Mouse (Mus musculus) G1E (cell line): ENCODE results near the gene Psmb9. TPM values are rescaled to one million over a fixed set of nuclear protein-coding genes. Genes with fewer than 3 reads are reported as not detected.

ENCODE experiments used
- ATAC-seq: 2 replicates; pipeline ENCODE4 v1.8.0; 2016; ENCODE audit warnings: mild to moderate bottlenecking; ENCODE audit not compliant: insufficient number of reproducible peaks, poor library complexity, low FRiP score, severe bottlenecking; ENCODE audit errors: extremely low read depth
- DNase-seq: peaks from one replicate; pipeline ENCODE4 v3.0.0; 2012; ENCODE audit warnings: low spot score
- H3K27me3 ChIP-seq: 2 replicates; pipeline ENCODE4 v1.6.1; 2012; ENCODE audit warnings: mild to moderate bottlenecking, low read length, inconsistent platforms; ENCODE audit not compliant: insufficient read depth
- H3K36me3 ChIP-seq: replicated peaks from 2 replicates; pipeline ENCODE3; 2012; ENCODE audit warnings: mild to moderate bottlenecking, inconsistent platforms
- H3K4me1 ChIP-seq: 2 replicates; pipeline ENCODE4 v1.6.1; 2012; ENCODE audit warnings: low read depth, low read length, inconsistent platforms, mixed read lengths; ENCODE audit not compliant: insufficient read depth
- H3K4me3 ChIP-seq: 2 replicates; pipeline ENCODE4 v1.5.1; 2012; ENCODE audit warnings: low read depth, mild to moderate bottlenecking, inconsistent platforms, low read length, moderate library complexity, mixed read lengths
- H3K9me3 ChIP-seq: replicated peaks from 2 replicates; pipeline ENCODE4 v1.6.1; 2012; ENCODE audit warnings: inconsistent platforms
- CTCF ChIP-seq: IDR thresholded peaks from 2 replicates; pipeline ENCODE4 v1.5.1; 2012; ENCODE audit warnings: low read depth, low read length, inconsistent platforms, mixed read lengths
- GATA1 ChIP-seq: IDR thresholded peaks from 2 replicates; pipeline ENCODE4 v1.6.1; 2012; ENCODE audit warnings: borderline replicate concordance, low read length, inconsistent platforms, mixed read lengths
- GATA2 ChIP-seq: IDR thresholded peaks from 2 replicates; pipeline ENCODE4 v1.6.1; 2012; ENCODE audit warnings: low read depth, low read length, inconsistent platforms, borderline replicate concordance
- POLR2AphosphoS5 ChIP-seq: IDR thresholded peaks from 2 replicates; pipeline ENCODE4 v1.6.1; 2012; ENCODE audit warnings: low read depth, low read length, inconsistent platforms; ENCODE audit not compliant: insufficient replicate concordance
- TAL1 ChIP-seq: conservative IDR thresholded peaks from 2 replicates; pipeline ENCODE4 v1.6.1; 2012; ENCODE audit warnings: low read depth, low read length, inconsistent platforms, mixed read lengths
- polyA plus RNA-seq: library from polyadenylated mRNA; stranded (reverse); fragments of >175 nt; gene quantifications from 2 replicates; pipeline ENCODE4 v1.2.3, GENCODE M21; 2012
- total RNA-seq, 2 experiments: library from RNA; stranded (forward) in 1 of 2; stranded (reverse) in 1 of 2; fragments of 200-1000 nt in 1 of 2; fragments of >200 nt in 1 of 2; fragmentation: Nextera tagmentation in 1 of 2; gene quantifications; 2 replicates each; pipeline ENCODE4 v1.2.3; 2014 to 2017

Gene Psmb9
- total and polyA plus RNA-seq, 3 experiments = 1.9 to 3.7 TPM; not detected in 1

GRCm38 (mm10) chr17:34207866-34208265 is 20.3 kb upstream of the Psmb9 start:
- peaks cover 3% of the 10 kb centered on the region for H3K9me3 ChIP-seq
- no peak for DNase-seq
- no peak overlapping the region for H3K4me3 ChIP-seq
- H3K36me3 ChIP-seq = peaks cover 55% of the 10 kb centered on the region
- ATAC-seq = no peak
- H3K4me1 ChIP-seq = peaks cover 73% of the 10 kb centered on the region
- TF ChIP-seq POLR2AphosphoS5 (no peak), CTCF (no peak), GATA2 (no peak), GATA1 (no peak), TAL1 (no peak)
- peaks cover 2% of the 10 kb centered on the region; the same call in 1 of the 2 replicates for H3K27me3 ChIP-seq

- no peak for TF ChIP-seq POLR2AphosphoS5
- no peak for TF ChIP-seq CTCF
- no peak for TF ChIP-seq GATA2
- no peak for TF ChIP-seq TAL1
- TF ChIP-seq GATA1 = no peak
- Histone ChIP-seq H3K4me3 (no peak overlapping the region), H3K9me3 (peaks cover 3% of the 10 kb centered on the region), H3K27me3 (peaks cover 5% of the 10 kb centered on the region; the same call in 1 of the 2 replicates), H3K4me1 (peaks cover 73% of the 10 kb centered on the region), H3K36me3 (peaks cover 52% of the 10 kb centered on the region)
- DNase-seq = no peak
- ATAC-seq = no peak
These were observed 19.9 kb upstream of the Psmb9 start for GRCm38 (mm10) chr17:34207456-34207855.

- Histone ChIP-seq H3K4me1 (peaks cover 71% of the 10 kb centered on the region), H3K36me3 (peaks cover 45% of the 10 kb centered on the region), H3K9me3 (peaks cover 3% of the 10 kb centered on the region), H3K27me3 (peaks cover 5% of the 10 kb centered on the region; the same call in 1 of the 2 replicates), H3K4me3 (no peak overlapping the region)
- no peak for DNase-seq
- no peak for ATAC-seq
- no peak for TF ChIP-seq TAL1
- TF ChIP-seq GATA2 = no peak
- no peak for TF ChIP-seq CTCF
- no peak for TF ChIP-seq POLR2AphosphoS5
- no peak for TF ChIP-seq GATA1
These were observed 19.2 kb upstream of the Psmb9 start for GRCm38 (mm10) chr17:34206731-34207130.

- peaks cover 70% of the 10 kb centered on the region for H3K4me1 ChIP-seq
- H3K27me3 ChIP-seq = peaks cover 5% of the 10 kb centered on the region; the same call in 1 of the 2 replicates
- no peak for TF ChIP-seq TAL1
- peak; percentile 64 for TF ChIP-seq CTCF
- H3K36me3 ChIP-seq = peaks cover 39% of the 10 kb centered on the region
- peak; percentile 65 for DNase-seq
- ATAC-seq = peak; percentile 9; the same call in 1 of the 2 replicates
- H3K4me3 ChIP-seq = peak overlapping the region; percentile 95; the same call in 1 of the 2 replicates
- peaks cover 3% of the 10 kb centered on the region for H3K9me3 ChIP-seq
These were observed 18.2 kb upstream of the Psmb9 start for GRCm38 (mm10) chr17:34205746-34206176.

GRCm38 (mm10) chr17:34205021-34205745 is 17.6 kb upstream of the Psmb9 start:
- peaks cover 3% of the 10 kb centered on the region for H3K9me3 ChIP-seq
- peaks cover 64% of the 10 kb centered on the region for H3K4me1 ChIP-seq
- H3K27me3 ChIP-seq = peaks cover 5% of the 10 kb centered on the region; the same call in 1 of the 2 replicates
- DNase-seq = peak; percentile 49
- ATAC-seq = no peak
- H3K4me3 ChIP-seq = peak overlapping the region; percentile 95
- TF ChIP-seq GATA2 (no peak), GATA1 (no peak), CTCF (no peak), TAL1 (no peak), POLR2AphosphoS5 (no peak)
- H3K36me3 ChIP-seq = peaks cover 39% of the 10 kb centered on the region

GRCm38 (mm10) chr17:34204303-34205010 is 16.9 kb upstream of the Psmb9 start:
- no peaks in the 10 kb centered on the region for H3K9me3 ChIP-seq
- DNase-seq (peak; percentile 82), ATAC-seq (no peak)
- peak overlapping the region; percentile 95 for H3K4me3 ChIP-seq
- H3K27me3 ChIP-seq = peaks cover 5% of the 10 kb centered on the region; the same call in 1 of the 2 replicates
- TF ChIP-seq GATA2 (no peak), TAL1 (no peak), CTCF (peak; percentile 73), POLR2AphosphoS5 (no peak)
- peaks cover 33% of the 10 kb centered on the region for H3K36me3 ChIP-seq
- peaks cover 57% of the 10 kb centered on the region for H3K4me1 ChIP-seq
